Mouse (Mus musculus): ENCODE results near the gene Armc8. TPM values are rescaled to one million over a fixed set of nuclear protein-coding genes. Genes with fewer than 3 reads are reported as not detected.

The Armc8 gene
- polyA plus RNA-seq, 1 experiment from 2014 or later, result 69.2 TPM

DNA sequence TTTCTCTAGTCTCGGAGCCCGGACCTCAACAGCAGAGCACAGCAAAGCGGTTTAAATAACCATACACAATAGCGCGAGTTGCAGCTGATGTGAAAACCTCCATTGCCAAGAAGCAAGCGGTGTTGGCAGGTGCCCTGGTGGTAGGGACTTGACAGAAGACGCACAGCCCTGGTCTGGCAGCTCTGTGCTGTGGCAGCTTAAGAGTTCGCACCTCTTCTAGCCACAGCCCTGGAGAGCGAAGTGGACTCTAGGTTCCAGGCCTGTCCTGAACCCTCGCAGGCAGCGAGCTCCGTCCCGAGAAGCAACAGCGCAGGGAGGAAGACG, 714 bp downstream of the Armc8 start:
- peak overlapping the region; percentile 93 for H3K4me2 ChIP-seq (ENCODE audit: low read length)
- no peaks in the 10 kb centered on the region for H3K9me3 ChIP-seq (ENCODE audit: control insufficient read depth, low read length)
- peaks cover 8% of the 10 kb centered on the region for H3K4me1 ChIP-seq (replicated peaks; ENCODE audit: control insufficient read depth, insufficient read depth, low read length)
- H3K27ac ChIP-seq (ENCODE audit: low read length), result peak overlapping the region; percentile 95
- ATAC-seq, result peak; percentile 43
- no peaks in the 10 kb centered on the region for H3K27me3 ChIP-seq (replicated peaks; ENCODE audit: control insufficient read depth, insufficient read depth, low read length)
- H3K36me3 ChIP-seq (ENCODE audit: control insufficient read depth, insufficient read depth), result no peaks in the 10 kb centered on the region
- H3K9ac ChIP-seq (replicated peaks; ENCODE audit: low read depth, low read length), result peak overlapping the region; percentile 96
- under 1% methylated on average over 15 of the region's 15 CpGs for WGBS
- peak overlapping the region; percentile 95 for H3K4me3 ChIP-seq (replicated peaks; ENCODE audit: low read length)

DNA sequence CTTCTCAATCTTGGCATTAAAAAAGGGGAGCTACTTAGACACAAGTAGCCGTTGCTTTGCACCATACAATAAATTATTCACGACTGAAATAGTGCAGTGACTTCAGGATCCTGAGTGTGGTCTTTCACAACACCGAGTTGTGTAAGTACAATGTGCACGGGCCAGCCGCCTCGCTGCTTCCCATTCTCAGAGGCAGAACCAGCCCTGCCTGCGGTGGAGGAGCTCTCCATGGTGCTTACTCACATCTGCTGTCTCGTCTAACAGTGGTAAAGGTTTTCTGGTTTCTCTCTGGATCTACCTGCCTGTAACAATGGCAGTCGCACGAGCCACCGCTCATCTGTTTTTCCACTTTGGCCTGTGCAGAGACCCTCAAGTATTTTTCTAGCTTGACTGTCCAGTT, 5.0 kb downstream of the Armc8 start:
- no peak overlapping the region for H3K27ac ChIP-seq (ENCODE audit: low read length)
- H3K4me3 ChIP-seq (replicated peaks; ENCODE audit: low read length), result no peak overlapping the region
- peaks cover 8% of the 10 kb centered on the region for H3K4me1 ChIP-seq (replicated peaks; ENCODE audit: control insufficient read depth, insufficient read depth, low read length)
- H3K36me3 ChIP-seq (ENCODE audit: control insufficient read depth, insufficient read depth), result no peaks in the 10 kb centered on the region
- 32% methylated on average over 11 of the region's 11 CpGs for WGBS
- H3K9ac ChIP-seq (replicated peaks; ENCODE audit: low read depth, low read length), result no peak overlapping the region
- no peaks in the 10 kb centered on the region for H3K9me3 ChIP-seq (ENCODE audit: control insufficient read depth, low read length)
- no peak for ATAC-seq
- no peaks in the 10 kb centered on the region for H3K27me3 ChIP-seq (replicated peaks; ENCODE audit: control insufficient read depth, insufficient read depth, low read length)
- H3K4me2 ChIP-seq (ENCODE audit: low read length), result no peak overlapping the region

DNA sequence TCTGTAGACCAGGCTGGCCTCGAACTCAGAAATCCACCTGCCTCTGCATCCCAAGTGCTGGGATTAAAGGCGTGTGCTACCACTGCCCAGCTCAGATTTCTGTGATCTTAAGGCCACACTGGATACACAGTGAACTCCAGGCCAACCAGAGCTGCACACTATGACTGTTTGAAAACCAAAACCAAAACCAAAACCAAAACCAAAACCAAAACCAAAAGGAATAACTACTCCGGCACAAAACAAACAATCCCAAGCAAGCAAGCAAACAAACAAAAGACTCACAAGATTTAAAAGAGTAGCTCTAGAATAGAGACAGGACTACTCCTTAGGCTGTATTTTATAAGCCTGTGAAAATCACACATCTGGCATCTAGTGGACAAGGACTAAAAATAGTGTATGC, 8.3 kb downstream of the Armc8 start:
- 86% methylated on average over 3 of the region's 3 CpGs for WGBS
- ATAC-seq, result no peak
- H3K9me3 ChIP-seq (ENCODE audit: control insufficient read depth, low read length), result no peaks in the 10 kb centered on the region

DNA sequence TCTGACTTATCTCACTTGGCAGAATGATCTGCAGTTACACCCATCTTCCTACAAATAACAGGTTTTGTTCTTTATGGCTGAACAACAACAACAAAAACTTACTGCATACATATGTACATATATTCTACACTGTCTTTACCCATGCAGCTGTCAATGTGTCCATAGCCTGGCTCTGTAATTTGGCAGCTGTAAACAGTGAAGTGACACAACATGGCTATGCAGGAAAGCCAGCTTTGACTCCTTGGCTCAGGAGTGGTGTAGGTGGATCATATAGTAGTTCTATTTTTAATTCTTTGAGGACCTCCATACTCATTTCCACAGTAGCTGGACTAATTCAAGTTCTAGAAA, 9.2 kb downstream of the Armc8 start:
- no peaks in the 10 kb centered on the region for H3K36me3 ChIP-seq (ENCODE audit: control insufficient read depth, insufficient read depth)
- no peak overlapping the region for H3K27ac ChIP-seq (ENCODE audit: low read length)
- no peak overlapping the region for H3K4me3 ChIP-seq (replicated peaks; ENCODE audit: low read length)
- H3K27me3 ChIP-seq (replicated peaks; ENCODE audit: control insufficient read depth, insufficient read depth, low read length), result no peaks in the 10 kb centered on the region
- ATAC-seq, result no peak
- H3K4me2 ChIP-seq (ENCODE audit: low read length), result no peak overlapping the region
- H3K9ac ChIP-seq (replicated peaks; ENCODE audit: low read depth, low read length), result no peak overlapping the region
- H3K9me3 ChIP-seq (ENCODE audit: control insufficient read depth, low read length), result no peaks in the 10 kb centered on the region
- H3K4me1 ChIP-seq (replicated peaks; ENCODE audit: control insufficient read depth, insufficient read depth, low read length), result no peaks in the 10 kb centered on the region

More for the DNA sequence above, 8.3 kb downstream of the Armc8 start:
- no peak overlapping the region for H3K4me3 ChIP-seq (replicated peaks; ENCODE audit: low read length)
- no peak overlapping the region for H3K27ac ChIP-seq (ENCODE audit: low read length)
- H3K36me3 ChIP-seq (ENCODE audit: control insufficient read depth, insufficient read depth), result no peaks in the 10 kb centered on the region
- no peaks in the 10 kb centered on the region for H3K4me1 ChIP-seq (replicated peaks; ENCODE audit: control insufficient read depth, insufficient read depth, low read length)
- no peaks in the 10 kb centered on the region for H3K27me3 ChIP-seq (replicated peaks; ENCODE audit: control insufficient read depth, insufficient read depth, low read length)
- H3K4me2 ChIP-seq (ENCODE audit: low read length), result no peak overlapping the region
- H3K9ac ChIP-seq (replicated peaks; ENCODE audit: low read depth, low read length), result no peak overlapping the region

GRCm38 (mm10) chr9:99558824-99559556, 9.7 kb downstream of the Armc8 start:
- no peak overlapping the region for H3K9ac ChIP-seq (replicated peaks; ENCODE audit: low read depth, low read length)
- no peaks in the 10 kb centered on the region for H3K36me3 ChIP-seq (ENCODE audit: control insufficient read depth, insufficient read depth)
- H3K9me3 ChIP-seq (ENCODE audit: control insufficient read depth, low read length), result no peaks in the 10 kb centered on the region
- H3K4me2 ChIP-seq (ENCODE audit: low read length), result no peak overlapping the region
- H3K4me1 ChIP-seq (replicated peaks; ENCODE audit: control insufficient read depth, insufficient read depth, low read length), result no peaks in the 10 kb centered on the region
- H3K27ac ChIP-seq (ENCODE audit: low read length), result no peak overlapping the region
- no peaks in the 10 kb centered on the region for H3K27me3 ChIP-seq (replicated peaks; ENCODE audit: control insufficient read depth, insufficient read depth, low read length)
- no peak overlapping the region for H3K4me3 ChIP-seq (replicated peaks; ENCODE audit: low read length)
- ATAC-seq, result no peak
- WGBS, result 92% methylated on average over 7 of the region's 7 CpGs

DNA sequence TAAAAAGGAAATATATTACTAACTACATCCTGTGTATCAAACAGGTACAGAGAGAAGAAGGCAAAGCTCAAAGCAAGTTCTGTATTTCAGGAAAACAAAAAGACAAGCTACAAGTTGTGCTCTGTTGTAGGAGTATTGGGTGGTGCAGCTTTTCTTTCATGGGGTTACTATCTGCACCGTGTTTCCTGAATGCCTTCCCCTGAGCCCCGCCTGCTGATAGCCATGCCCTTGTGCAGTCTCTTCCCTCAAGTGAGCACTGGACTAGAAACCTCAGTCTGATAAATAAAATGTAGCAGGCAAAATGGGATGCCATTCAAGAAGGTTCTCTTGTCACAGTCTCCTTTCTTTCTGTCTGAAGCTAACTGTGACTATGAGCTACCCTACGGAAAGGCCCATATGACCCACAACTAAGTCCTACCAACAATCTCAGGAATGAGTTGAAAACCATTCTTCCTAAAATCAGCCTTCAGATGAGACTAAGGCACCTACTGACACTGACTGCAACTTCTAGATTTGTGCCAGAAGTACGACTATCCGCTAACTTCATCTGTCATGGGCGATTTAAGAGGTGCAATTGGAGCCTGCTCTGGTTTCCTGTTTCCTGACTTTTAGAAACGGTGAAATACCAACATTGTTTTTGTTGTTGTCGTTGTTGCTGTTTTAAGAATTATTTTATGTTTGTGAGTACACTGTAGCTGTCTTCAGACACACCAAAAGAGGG, 11.0 kb downstream of the Armc8 start:
- Histone ChIP-seq H3K4me3 (replicated peaks; ENCODE audit: low read length) (no peak overlapping the region), H3K9me3 (ENCODE audit: control insufficient read depth, low read length) (no peaks in the 10 kb centered on the region), H3K27ac (ENCODE audit: low read length) (no peak overlapping the region), H3K4me1 (replicated peaks; ENCODE audit: control insufficient read depth, insufficient read depth, low read length) (no peaks in the 10 kb centered on the region), H3K27me3 (replicated peaks; ENCODE audit: control insufficient read depth, insufficient read depth, low read length) (no peaks in the 10 kb centered on the region), H3K9ac (replicated peaks; ENCODE audit: low read depth, low read length) (no peak overlapping the region), H3K4me2 (ENCODE audit: low read length) (no peak overlapping the region), H3K36me3 (ENCODE audit: control insufficient read depth, insufficient read depth) (no peaks in the 10 kb centered on the region)
- 94% methylated on average over 8 of the region's 8 CpGs for WGBS
- ATAC-seq, result no peak

- Histone ChIP-seq H3K9me3 (ENCODE audit: control insufficient read depth, low read length) (no peaks in the 10 kb centered on the region), H3K36me3 (ENCODE audit: control insufficient read depth, insufficient read depth) (no peaks in the 10 kb centered on the region), H3K4me2 (ENCODE audit: low read length) (no peak overlapping the region), H3K4me1 (replicated peaks; ENCODE audit: control insufficient read depth, insufficient read depth, low read length) (no peaks in the 10 kb centered on the region), H3K9ac (replicated peaks; ENCODE audit: low read depth, low read length) (no peak overlapping the region), H3K27ac (ENCODE audit: low read length) (no peak overlapping the region), H3K27me3 (replicated peaks; ENCODE audit: control insufficient read depth, insufficient read depth, low read length) (no peaks in the 10 kb centered on the region), H3K4me3 (replicated peaks; ENCODE audit: low read length) (no peak overlapping the region)
- whole genome bisulfite sequencing, result 98% methylated on average over 3 of the region's 3 CpGs
- no peak for ATAC-seq
These were observed 13.4 kb downstream of the Armc8 start for GRCm38 (mm10) chr9:99555253-99555652.

- Histone ChIP-seq H3K27ac (ENCODE audit: low read length) (no peak overlapping the region), H3K27me3 (replicated peaks; ENCODE audit: control insufficient read depth, insufficient read depth, low read length) (no peaks in the 10 kb centered on the region), H3K4me1 (replicated peaks; ENCODE audit: control insufficient read depth, insufficient read depth, low read length) (no peaks in the 10 kb centered on the region), H3K9ac (replicated peaks; ENCODE audit: low read depth, low read length) (no peak overlapping the region), H3K4me3 (replicated peaks; ENCODE audit: low read length) (no peak overlapping the region), H3K36me3 (ENCODE audit: control insufficient read depth, insufficient read depth) (no peaks in the 10 kb centered on the region), H3K9me3 (ENCODE audit: control insufficient read depth, low read length) (no peaks in the 10 kb centered on the region), H3K4me2 (ENCODE audit: low read length) (no peak overlapping the region)
- ATAC-seq, result no peak
These were observed 14.6 kb downstream of the Armc8 start for GRCm38 (mm10) chr9:99554052-99554451.

DNA sequence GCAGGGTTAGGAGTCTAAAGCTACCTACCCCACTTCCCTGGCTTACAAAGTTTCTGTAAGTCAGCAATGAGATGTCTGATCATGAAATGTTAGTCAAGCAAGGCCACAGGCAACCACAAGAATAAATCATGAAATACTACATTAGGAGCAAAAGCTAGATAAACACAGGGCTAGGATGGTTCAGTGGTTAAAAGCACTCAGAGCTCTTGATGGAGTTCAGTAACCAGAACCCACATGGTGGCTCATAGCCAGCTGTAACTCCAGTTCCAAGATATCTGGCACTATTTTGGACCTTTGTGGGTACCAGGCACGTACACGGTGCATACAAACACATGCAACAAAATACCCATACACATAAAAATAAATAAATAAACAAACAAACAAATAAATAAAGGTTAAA, 15.7 kb downstream of the Armc8 start:
- WGBS, result 78% methylated on average over 2 of the region's 2 CpGs
- H3K4me3 ChIP-seq (replicated peaks; ENCODE audit: low read length), result no peak overlapping the region
- H3K4me1 ChIP-seq (replicated peaks; ENCODE audit: control insufficient read depth, insufficient read depth, low read length), result no peaks in the 10 kb centered on the region
- no peak overlapping the region for H3K4me2 ChIP-seq (ENCODE audit: low read length)
- H3K9me3 ChIP-seq (ENCODE audit: control insufficient read depth, low read length), result no peaks in the 10 kb centered on the region
- no peaks in the 10 kb centered on the region for H3K36me3 ChIP-seq (ENCODE audit: control insufficient read depth, insufficient read depth)
- no peaks in the 10 kb centered on the region for H3K27me3 ChIP-seq (replicated peaks; ENCODE audit: control insufficient read depth, insufficient read depth, low read length)
- no peak for ATAC-seq
- no peak overlapping the region for H3K27ac ChIP-seq (ENCODE audit: low read length)
- H3K9ac ChIP-seq (replicated peaks; ENCODE audit: low read depth, low read length), result no peak overlapping the region

All from forebrain, embryonic 16.5 days (tissue).